Mouse (Mus musculus) cerebellum, adult 2 months (tissue): ENCODE results near the gene Ninl. TPM values are rescaled to one million over a fixed set of nuclear protein-coding genes. Genes with fewer than 3 reads are reported as not detected.

ENCODE experiments used
- DNase-seq, 2 experiments: peaks; one replicate each; pipeline ENCODE4 v3.0.0; 2021
- H3K27ac ChIP-seq: fragments of 200-500 bp; 2 replicates; pipeline ENCODE4 v1.5.1; 2012; ENCODE audit warnings: low read length, control low read depth, inconsistent platforms; ENCODE audit not compliant: insufficient read depth
- H3K27me3 ChIP-seq: fragments of 200-500 bp; 2 replicates; pipeline ENCODE4 v1.6.1; 2012; ENCODE audit warnings: inconsistent platforms, mild to moderate bottlenecking, low read length, moderate library complexity; ENCODE audit not compliant: control insufficient read depth, insufficient read depth
- H3K4me1 ChIP-seq: fragments of 200-500 bp; 2 replicates; pipeline ENCODE4 v1.6.1; 2011; ENCODE audit warnings: low read length; ENCODE audit not compliant: control insufficient read depth, insufficient read depth
- H3K4me3 ChIP-seq: fragments of 200-500 bp; replicated peaks from 2 replicates; pipeline ENCODE3; 2011; ENCODE audit warnings: mild to moderate bottlenecking, low read depth, low read length, control low read depth; ENCODE audit not compliant: insufficient read depth
- CTCF ChIP-seq: fragments of 200-500 bp; IDR thresholded peaks from 2 replicates; pipeline ENCODE4 v1.5.1; 2011; ENCODE audit warnings: low read depth, mild to moderate bottlenecking, control low read depth, low read length, moderate library complexity, borderline replicate concordance; ENCODE audit not compliant: insufficient read depth
- POLR2A ChIP-seq: fragments of 200-500 bp; IDR thresholded peaks from 2 replicates; pipeline ENCODE4 v1.6.1; 2011; ENCODE audit warnings: low read length, control low read depth, borderline replicate concordance; ENCODE audit not compliant: insufficient read depth
- WGBS: fragments of 180-500 bp; shearing (Covaris S2); methylation state at CpG from one replicate; pipeline ENCODE4 v1.1.7; 2018; 5-methylcytosine and 5-hydroxymethylcytosine counted together
- polyA plus RNA-seq: library from polyadenylated mRNA; depleted of rRNA; stranded (reverse); fragments of >200 nt; gene quantifications from 2 replicates; pipeline ENCODE4 v1.2.3, GENCODE M21; 2012; rRNA removed

Gene Ninl
- polyA plus RNA-seq, 1 experiment = 4.7 TPM

GRCm38 (mm10) chr2:150894617-150895267 lies 144.4 kb downstream of the Ninl start:
- Histone ChIP-seq H3K27ac (no peak overlapping the region), H3K27me3 (no peaks in the 10 kb centered on the region), H3K4me1 (no peaks in the 10 kb centered on the region), H3K4me3 (no peak overlapping the region)
- no peak for DNase-seq
- WGBS = 95% methylated on average over 2 of the region's 2 CpGs
- TF ChIP-seq CTCF (no peak), POLR2A (no peak)

GRCm38 (mm10) chr2:150887370-150887769 lies 151.8 kb downstream of the Ninl start:
- H3K4me3 ChIP-seq = no peak overlapping the region
- DNase-seq = no peak
- 85% methylated on average over 2 of the region's 2 CpGs for WGBS
- no peak overlapping the region for H3K27ac ChIP-seq
- H3K4me1 ChIP-seq = peaks cover 15% of the 10 kb centered on the region
- TF ChIP-seq POLR2A (no peak), CTCF (no peak)
- H3K27me3 ChIP-seq = no peaks in the 10 kb centered on the region

GRCm38 (mm10) chr2:150886315-150886714 lies 152.9 kb downstream of the Ninl start:
- TF ChIP-seq POLR2A = no peak
- no peak for TF ChIP-seq CTCF

GRCm38 (mm10) chr2:150885814-150886213 lies 153.4 kb downstream of the Ninl start:
- Histone ChIP-seq H3K4me3 (no peak overlapping the region), H3K27ac (no peak overlapping the region), H3K4me1 (peaks cover 15% of the 10 kb centered on the region), H3K27me3 (no peaks in the 10 kb centered on the region)
- TF ChIP-seq CTCF = no peak
- no peak for DNase-seq
- WGBS = 90% methylated on average over 1 of the region's 1 CpGs

More at GRCm38 (mm10) chr2:150886315-150886714, 152.9 kb downstream of the Ninl start:
- Histone ChIP-seq H3K4me1 (peaks cover 15% of the 10 kb centered on the region), H3K27me3 (no peaks in the 10 kb centered on the region), H3K27ac (no peak overlapping the region), H3K4me3 (no peak overlapping the region)
- DNase-seq = no peak

GRCm38 (mm10) chr2:150884779-150885110 lies 154.4 kb downstream of the Ninl start:
- DNase-seq = no peak
- H3K4me3 ChIP-seq = no peak overlapping the region
- H3K27me3 ChIP-seq = no peaks in the 10 kb centered on the region
- 100% methylated on average over 1 of the region's 1 CpGs for WGBS
- TF ChIP-seq CTCF = no peak
- TF ChIP-seq POLR2A = no peak
- H3K27ac ChIP-seq = no peak overlapping the region
- H3K4me1 ChIP-seq = peaks cover 15% of the 10 kb centered on the region

Other genes starting within 250 kb of the Ninl start
- 259 and 263 TPM in 2 replicates for gene Abhd12, start 134.6 kb downstream of the Ninl start, polyA plus RNA-seq
- gene Gins1, start 134.0 kb downstream of the Ninl start, polyA plus RNA-seq = 1.3 TPM in 2 replicates
- 16.3 and 16.9 TPM in 2 replicates for gene Nanp, start within 50 bp of the Ninl start, polyA plus RNA-seq
- not detected in 2 replicates for gene Gm14151, start 53.0 kb upstream of the Ninl start, polyA plus RNA-seq
- gene Gm14147, start 58.9 kb upstream of the Ninl start, polyA plus RNA-seq = not detected in 2 replicates